Mouse (Mus musculus) forebrain, embryonic 11.5 days (tissue): ENCODE measurements around the gene Olfr1357. TPM values are rescaled to one million over a fixed set of nuclear protein-coding genes. Genes with fewer than 3 reads are reported as not detected.

Experiments
- ATAC-seq: fragments of 200-750 bp; cut with Nextera tagmentation; replicated peaks from 2 replicates; pipeline ENCODE4 v1.8.0; 2017; ENCODE audit warnings: moderate TSS enrichment; ENCODE audit not compliant: low FRiP score
- DNase-seq: peaks from one replicate; pipeline ENCODE4 v3.0.0-alpha.2; 2017; ENCODE audit warnings: low spot score
- H3K27ac ChIP-seq: fragments of 300-500 bp; sonication (generic); 2 replicates; pipeline ENCODE4 v1.5.1; 2014; ENCODE audit warnings: low read depth, low read length
- H3K27me3 ChIP-seq: fragments of 300-500 bp; sonication (generic); 2 replicates; pipeline ENCODE4 v1.6.1; 2014; ENCODE audit warnings: mild to moderate bottlenecking, low read length, mixed read lengths; ENCODE audit not compliant: control insufficient read depth, insufficient read depth
- H3K36me3 ChIP-seq: fragments of 300-500 bp; sonication (generic); 2 replicates; pipeline ENCODE4 v1.6.1; 2014; ENCODE audit warnings: mild to moderate bottlenecking, low read length, moderate library complexity, mixed read lengths; ENCODE audit not compliant: control insufficient read depth, insufficient read depth
- H3K4me1 ChIP-seq: fragments of 300-500 bp; sonication (generic); replicated peaks from 2 replicates; pipeline ENCODE4 v1.6.1; 2014; ENCODE audit warnings: low read length, mixed read lengths; ENCODE audit not compliant: control insufficient read depth, insufficient read depth
- H3K4me2 ChIP-seq: fragments of 300-500 bp; sonication (generic); 2 replicates; pipeline ENCODE4 v1.6.1; 2014; ENCODE audit warnings: low read depth, mild to moderate bottlenecking, low read length, moderate library complexity, mixed read lengths; ENCODE audit not compliant: severe bottlenecking
- H3K4me3 ChIP-seq: fragments of 300-500 bp; sonication (generic); 2 replicates; pipeline ENCODE4 v1.5.1; 2014; ENCODE audit warnings: low read depth, low read length
- H3K9ac ChIP-seq: fragments of 300-500 bp; sonication (generic); 2 replicates; pipeline ENCODE4 v1.6.1; 2014; ENCODE audit warnings: low read length
- H3K9me3 ChIP-seq: fragments of 300-500 bp; sonication (generic); 2 replicates; pipeline ENCODE4 v1.6.1; 2016; ENCODE audit warnings: low read length, mixed read lengths; ENCODE audit not compliant: control insufficient read depth
- WGBS: fragments of 180-500 bp; shearing (Covaris S2); extraction: QIAGEN DNeasy Blood & Tissue Kit; methylation state at CpG from one replicate; pipeline ENCODE4 v1.1.7; 2014; 5-methylcytosine and 5-hydroxymethylcytosine counted together
- polyA plus RNA-seq: library from polyadenylated mRNA; unstranded; fragments of >200 nt; fragmentation: Nextera tagmentation; extraction: Ambion mirVana; gene quantifications from 2 replicates; pipeline ENCODE4 v1.2.1, GENCODE M21; 2014

Olfr1357 gene
- polyA plus RNA-seq, 1 experiment from 2014 or later = not detected

GRCm38 (mm10) chr10:78589291-78589690, 28.6 kb downstream of the Olfr1357 start:
- Histone ChIP-seq H3K36me3 (peaks cover 2% of the 10 kb centered on the region; the same call in 1 of the 2 replicates), H3K4me2 (no peak overlapping the region), H3K9ac (no peak overlapping the region), H3K4me3 (no peak overlapping the region), H3K9me3 (no peaks in the 10 kb centered on the region), H3K27ac (no peak overlapping the region), H3K27me3 (no peaks in the 10 kb centered on the region), H3K4me1 (peaks cover 7% of the 10 kb centered on the region)
- ATAC-seq (no peak), DNase-seq (no peak)
- 94% methylated on average over 18 of the region's 18 CpGs for WGBS

- no peak for ATAC-seq
- WGBS = 97% methylated on average over 13 of the region's 13 CpGs
- Histone ChIP-seq H3K27me3 (no peaks in the 10 kb centered on the region), H3K9me3 (no peaks in the 10 kb centered on the region), H3K36me3 (peaks cover 2% of the 10 kb centered on the region; the same call in 1 of the 2 replicates), H3K4me2 (no peak overlapping the region), H3K4me1 (peaks cover 4% of the 10 kb centered on the region), H3K4me3 (no peak overlapping the region), H3K9ac (no peak overlapping the region), H3K27ac (no peak overlapping the region)
- DNase-seq = no peak
Observed at GRCm38 (mm10) chr10:78586026-78586425, 31.8 kb downstream of the Olfr1357 start.

- no peak overlapping the region for H3K4me3 ChIP-seq
- DNase-seq (no peak), ATAC-seq (no peak)
- H3K4me2 ChIP-seq = no peak overlapping the region
- no peaks in the 10 kb centered on the region for H3K27me3 ChIP-seq
- no peak overlapping the region for H3K9ac ChIP-seq
- no peaks in the 10 kb centered on the region; the same call in 1 of the 2 replicates for H3K4me1 ChIP-seq
- H3K9me3 ChIP-seq = no peaks in the 10 kb centered on the region
- H3K36me3 ChIP-seq = peaks cover 2% of the 10 kb centered on the region; the same call in 1 of the 2 replicates
- WGBS = 89% methylated on average over 22 of the region's 22 CpGs
- H3K27ac ChIP-seq = no peak overlapping the region
Observed at GRCm38 (mm10) chr10:78585606-78586005, 32.3 kb downstream of the Olfr1357 start.

- Histone ChIP-seq H3K4me2 (no peak overlapping the region), H3K4me3 (no peak overlapping the region), H3K27me3 (no peaks in the 10 kb centered on the region), H3K36me3 (peaks cover 2% of the 10 kb centered on the region; the same call in 1 of the 2 replicates), H3K27ac (no peak overlapping the region), H3K4me1 (no peaks in the 10 kb centered on the region), H3K9me3 (no peaks in the 10 kb centered on the region), H3K9ac (no peak overlapping the region)
- no peak for ATAC-seq
- 68% methylated on average over 1 of the region's 1 CpGs for WGBS
- DNase-seq = no peak
Observed at GRCm38 (mm10) chr10:78584996-78585395, 32.9 kb downstream of the Olfr1357 start.

- H3K4me1 ChIP-seq = no peaks in the 10 kb centered on the region
- DNase-seq (no peak), ATAC-seq (no peak)
- H3K36me3 ChIP-seq = peaks cover 2% of the 10 kb centered on the region; the same call in 1 of the 2 replicates
- H3K9me3 ChIP-seq = no peaks in the 10 kb centered on the region
- H3K4me2 ChIP-seq = no peak overlapping the region
- no peak overlapping the region for H3K4me3 ChIP-seq
- 87% methylated on average over 3 of the region's 3 CpGs for WGBS
- H3K27ac ChIP-seq = no peak overlapping the region
- H3K9ac ChIP-seq = no peak overlapping the region
- no peaks in the 10 kb centered on the region for H3K27me3 ChIP-seq
Observed at GRCm38 (mm10) chr10:78583939-78584338, 33.9 kb downstream of the Olfr1357 start.

GRCm38 (mm10) chr10:78583347-78583746, 34.5 kb downstream of the Olfr1357 start:
- no peak for ATAC-seq
- 74% methylated on average over 9 of the region's 9 CpGs for WGBS

GRCm38 (mm10) chr10:78581121-78581520, 36.8 kb downstream of the Olfr1357 start:
- Histone ChIP-seq H3K27ac (no peak overlapping the region), H3K4me2 (no peak overlapping the region), H3K36me3 (peaks cover 2% of the 10 kb centered on the region; the same call in 1 of the 2 replicates), H3K4me3 (no peak overlapping the region), H3K27me3 (no peaks in the 10 kb centered on the region), H3K9ac (no peak overlapping the region), H3K4me1 (no peaks in the 10 kb centered on the region), H3K9me3 (no peaks in the 10 kb centered on the region)
- no peak for ATAC-seq
- no peak for DNase-seq
- WGBS = 93% methylated on average over 7 of the region's 7 CpGs

More at GRCm38 (mm10) chr10:78583347-78583746, 34.5 kb downstream of the Olfr1357 start:
- Histone ChIP-seq H3K27me3 (no peaks in the 10 kb centered on the region), H3K4me3 (no peak overlapping the region), H3K9ac (no peak overlapping the region), H3K4me1 (no peaks in the 10 kb centered on the region), H3K9me3 (no peaks in the 10 kb centered on the region), H3K27ac (no peak overlapping the region), H3K36me3 (peaks cover 2% of the 10 kb centered on the region; the same call in 1 of the 2 replicates), H3K4me2 (no peak overlapping the region)
- no peak for DNase-seq

GRCm38 (mm10) chr10:78578204-78578603, 39.7 kb downstream of the Olfr1357 start:
- H3K9me3 ChIP-seq = no peaks in the 10 kb centered on the region
- H3K9ac ChIP-seq = no peak overlapping the region
- ATAC-seq (no peak), DNase-seq (no peak)
- H3K27ac ChIP-seq = no peak overlapping the region
- H3K4me2 ChIP-seq = no peak overlapping the region
- no peak overlapping the region for H3K4me3 ChIP-seq
- no peaks in the 10 kb centered on the region for H3K4me1 ChIP-seq
- no peaks in the 10 kb centered on the region for H3K27me3 ChIP-seq
- H3K36me3 ChIP-seq = no peaks in the 10 kb centered on the region; the same call in 1 of the 2 replicates
- WGBS = 82% methylated on average over 3 of the region's 3 CpGs

- no peak overlapping the region for H3K4me3 ChIP-seq
- DNase-seq = no peak
- no peak for ATAC-seq
- no peak overlapping the region for H3K9ac ChIP-seq
- no peaks in the 10 kb centered on the region for H3K9me3 ChIP-seq
- H3K36me3 ChIP-seq = no peaks in the 10 kb centered on the region; the same call in 1 of the 2 replicates
- WGBS = 89% methylated on average over 16 of the region's 16 CpGs
- H3K4me1 ChIP-seq = no peaks in the 10 kb centered on the region
- H3K4me2 ChIP-seq = no peak overlapping the region
- H3K27me3 ChIP-seq = no peaks in the 10 kb centered on the region
- H3K27ac ChIP-seq = no peak overlapping the region
Observed at GRCm38 (mm10) chr10:78576435-78577184, 41.3 kb downstream of the Olfr1357 start.
